Mouse (Mus musculus): ENCODE measurements around the gene Ube4a. TPM values are rescaled to one million over a fixed set of nuclear protein-coding genes. Genes with fewer than 3 reads are reported as not detected.

The Ube4a gene
- polyA plus RNA-seq, 1 experiment from 2014 or later, result 24.3 TPM

DNA sequence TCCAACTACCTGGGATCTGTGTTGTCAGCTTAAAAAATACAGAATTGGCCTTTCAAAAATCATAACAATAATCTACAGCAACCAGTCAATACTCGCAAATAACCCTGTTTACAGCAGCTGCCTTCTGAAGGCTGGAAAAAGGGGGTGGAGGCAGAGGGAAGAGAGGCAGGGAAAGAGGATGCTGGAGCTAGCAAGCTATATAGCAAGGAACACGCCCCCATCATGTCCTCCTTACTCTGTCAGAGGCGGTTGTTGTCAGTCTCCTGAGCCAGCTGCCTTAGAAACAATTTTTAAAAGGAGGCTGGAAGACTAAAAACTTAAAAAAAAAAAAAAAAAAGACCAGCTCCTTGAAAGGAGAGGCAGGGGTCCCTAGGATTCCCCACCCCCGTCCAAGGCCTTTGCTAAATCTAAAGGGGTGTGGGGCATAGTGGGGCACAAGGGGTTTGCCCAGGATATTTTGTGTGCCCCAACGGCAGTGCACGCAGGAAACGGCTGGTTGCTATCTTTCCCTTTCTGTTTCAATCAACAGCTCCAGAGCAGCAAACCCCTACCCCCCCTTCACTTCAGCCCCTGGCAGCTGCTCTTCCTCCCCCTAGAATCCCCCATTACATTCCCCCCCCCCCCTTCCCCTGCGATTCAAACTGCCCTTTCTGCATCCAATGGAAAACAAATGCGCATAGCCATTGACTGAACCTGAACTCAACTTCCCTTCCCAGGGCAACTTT is 86.5 kb downstream of the Ube4a start:
- WGBS, result 21% methylated on average over 9 of the region's 9 CpGs
- no peak overlapping the region for H3K27ac ChIP-seq (ENCODE audit: low read length)
- no peak for ATAC-seq (ENCODE audit: low FRiP score, low TSS enrichment)
- peak overlapping the region; percentile 97 for H3K4me3 ChIP-seq (ENCODE audit: low read length)
- H3K27me3 ChIP-seq (ENCODE audit: insufficient read depth, low read length), result no peaks in the 10 kb centered on the region
- peak overlapping the region; percentile 95 for H3K4me2 ChIP-seq (replicated peaks; ENCODE audit: low read depth, low read length)
- H3K9me3 ChIP-seq (ENCODE audit: low read length), result no peaks in the 10 kb centered on the region
- peaks cover 52% of the 10 kb centered on the region for H3K4me1 ChIP-seq (ENCODE audit: insufficient read depth, low read length)
- H3K36me3 ChIP-seq (ENCODE audit: insufficient read depth, low read length), result no peaks in the 10 kb centered on the region
- peak overlapping the region; percentile 96 for H3K9ac ChIP-seq (replicated peaks; ENCODE audit: low read length)

DNA sequence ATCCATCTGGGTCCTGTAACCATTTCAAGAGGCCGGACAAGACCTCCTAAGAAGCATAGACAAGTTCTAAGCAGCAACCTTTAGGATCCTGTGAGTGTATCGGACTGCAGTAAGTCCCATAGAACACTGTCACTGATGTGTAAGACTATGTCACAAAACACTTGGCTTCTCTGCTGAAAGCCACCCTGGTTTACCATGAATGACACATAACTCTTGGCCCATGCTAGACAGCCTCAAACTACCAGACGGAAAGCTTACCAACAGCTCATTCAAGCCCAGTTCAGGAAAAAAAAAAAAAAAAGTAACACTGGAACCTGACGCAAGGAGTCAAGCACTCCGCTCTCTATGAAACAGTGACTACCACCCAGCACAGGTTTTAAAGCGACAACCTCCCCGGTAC is 87.7 kb downstream of the Ube4a start:
- no peak for ATAC-seq (ENCODE audit: low FRiP score, low TSS enrichment)
- Histone ChIP-seq H3K4me1 (ENCODE audit: insufficient read depth, low read length) (peaks cover 50% of the 10 kb centered on the region), H3K36me3 (ENCODE audit: insufficient read depth, low read length) (no peaks in the 10 kb centered on the region), H3K27me3 (ENCODE audit: insufficient read depth, low read length) (no peaks in the 10 kb centered on the region), H3K9me3 (ENCODE audit: low read length) (no peaks in the 10 kb centered on the region), H3K4me3 (ENCODE audit: low read length) (no peak overlapping the region), H3K9ac (replicated peaks; ENCODE audit: low read length) (no peak overlapping the region), H3K27ac (ENCODE audit: low read length) (no peak overlapping the region), H3K4me2 (replicated peaks; ENCODE audit: low read depth, low read length) (no peak overlapping the region)
- WGBS, result 84% methylated on average over 7 of the region's 7 CpGs

DNA sequence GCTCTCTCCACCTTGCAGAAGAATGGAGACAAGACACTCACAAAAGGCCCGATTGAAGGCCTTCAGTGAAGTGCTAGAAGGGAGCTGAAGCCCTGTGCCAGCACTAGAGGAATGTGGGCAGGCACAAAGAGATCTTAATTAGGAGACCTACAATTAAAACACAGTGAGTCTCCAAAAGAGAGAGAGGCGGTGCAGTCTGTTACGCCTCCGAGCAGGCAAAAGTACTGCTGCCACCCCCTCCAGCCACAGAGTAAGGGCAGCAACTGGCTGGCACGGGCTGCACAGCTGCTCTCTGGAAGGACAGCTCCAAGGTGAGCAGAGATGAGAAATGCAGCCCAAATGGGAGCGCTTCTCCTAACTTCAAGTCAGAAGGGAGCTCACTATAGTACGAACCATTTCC is 89.9 kb downstream of the Ube4a start:
- Histone ChIP-seq H3K9me3 (ENCODE audit: low read length) (no peaks in the 10 kb centered on the region), H3K4me1 (ENCODE audit: insufficient read depth, low read length) (peaks cover 50% of the 10 kb centered on the region), H3K27ac (ENCODE audit: low read length) (no peak overlapping the region), H3K36me3 (ENCODE audit: insufficient read depth, low read length) (no peaks in the 10 kb centered on the region), H3K9ac (replicated peaks; ENCODE audit: low read length) (no peak overlapping the region), H3K27me3 (ENCODE audit: insufficient read depth, low read length) (no peaks in the 10 kb centered on the region), H3K4me2 (replicated peaks; ENCODE audit: low read depth, low read length) (no peak overlapping the region), H3K4me3 (ENCODE audit: low read length) (no peak overlapping the region)
- WGBS, result 45% methylated on average over 7 of the region's 7 CpGs
- ATAC-seq (ENCODE audit: low FRiP score, low TSS enrichment), result no peak

DNA sequence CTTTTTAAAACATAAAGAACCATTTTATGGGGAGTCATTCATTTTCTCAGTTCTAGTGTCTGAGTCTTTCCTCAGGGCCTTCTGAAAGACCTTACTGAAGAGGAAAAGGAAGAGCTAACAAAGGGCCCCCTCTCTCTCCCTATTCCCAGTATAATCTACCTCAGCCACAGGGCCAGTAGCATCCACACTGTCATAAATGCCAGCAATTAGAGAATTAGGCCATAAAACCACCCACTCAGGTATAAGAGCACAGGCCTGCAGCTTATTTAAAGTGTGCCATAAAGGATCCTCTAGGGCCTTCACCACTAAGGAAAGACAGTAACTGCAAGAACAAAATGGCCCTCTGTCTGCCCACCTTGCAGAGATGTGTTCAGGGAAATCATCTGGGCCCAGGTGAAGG is 91.2 kb downstream of the Ube4a start:
- Histone ChIP-seq H3K27ac (ENCODE audit: low read length) (no peak overlapping the region), H3K4me1 (ENCODE audit: insufficient read depth, low read length) (peaks cover 41% of the 10 kb centered on the region), H3K36me3 (ENCODE audit: insufficient read depth, low read length) (no peaks in the 10 kb centered on the region), H3K9ac (replicated peaks; ENCODE audit: low read length) (no peak overlapping the region), H3K4me3 (ENCODE audit: low read length) (no peak overlapping the region), H3K9me3 (ENCODE audit: low read length) (no peaks in the 10 kb centered on the region), H3K27me3 (ENCODE audit: insufficient read depth, low read length) (no peaks in the 10 kb centered on the region), H3K4me2 (replicated peaks; ENCODE audit: low read depth, low read length) (no peak overlapping the region)
- ATAC-seq (ENCODE audit: low FRiP score, low TSS enrichment), result no peak

DNA sequence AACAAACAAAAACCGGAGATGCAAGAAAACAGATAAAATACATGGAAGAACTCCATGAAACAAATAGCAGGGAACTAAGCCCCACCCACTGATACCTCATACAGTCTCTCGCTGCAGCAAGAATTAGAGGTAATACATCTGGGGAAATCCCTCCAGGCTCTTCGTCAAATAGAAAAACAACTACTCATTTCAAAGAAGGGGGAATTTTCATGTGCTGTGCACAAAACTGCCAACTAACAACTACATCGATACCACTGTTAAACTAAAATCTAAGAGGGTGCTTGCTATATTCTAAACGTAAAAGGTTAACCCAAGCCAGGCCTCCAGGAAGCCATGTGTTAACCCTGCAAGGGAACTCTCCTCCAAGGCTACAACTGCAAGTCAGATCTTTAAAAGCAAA is 91.7 kb downstream of the Ube4a start:
- no peaks in the 10 kb centered on the region for H3K36me3 ChIP-seq (ENCODE audit: insufficient read depth, low read length)
- H3K9me3 ChIP-seq (ENCODE audit: low read length), result no peaks in the 10 kb centered on the region
- H3K4me3 ChIP-seq (ENCODE audit: low read length), result no peak overlapping the region
- H3K27me3 ChIP-seq (ENCODE audit: insufficient read depth, low read length), result no peaks in the 10 kb centered on the region
- no peak overlapping the region for H3K27ac ChIP-seq (ENCODE audit: low read length)
- H3K4me2 ChIP-seq (replicated peaks; ENCODE audit: low read depth, low read length), result no peak overlapping the region
- WGBS, result 42% methylated on average over 5 of the region's 5 CpGs
- H3K4me1 ChIP-seq (ENCODE audit: insufficient read depth, low read length), result peaks cover 36% of the 10 kb centered on the region
- H3K9ac ChIP-seq (replicated peaks; ENCODE audit: low read length), result no peak overlapping the region
- ATAC-seq (ENCODE audit: low FRiP score, low TSS enrichment), result no peak

Other genes with a start within 250 kb of the Ube4a start
- 37.0 and 37.6 TPM in 2 replicates for gene Phldb1, start 230.4 kb downstream of the Ube4a start, polyA plus RNA-seq (2015; fragmentation: Nextera tagmentation; extraction: Ambion mirVana)
- gene Arcn1, start 197.8 kb downstream of the Ube4a start, polyA plus RNA-seq (2015; fragmentation: Nextera tagmentation; extraction: Ambion mirVana), result 217 and 219 TPM in 2 replicates
- 100 and 111 TPM in 2 replicates for gene Ift46, start 197.7 kb downstream of the Ube4a start, polyA plus RNA-seq (2015; fragmentation: Nextera tagmentation; extraction: Ambion mirVana)
- 34.9 and 40.4 TPM in 2 replicates for gene Tmem25, start 166.3 kb downstream of the Ube4a start, polyA plus RNA-seq (2015; fragmentation: Nextera tagmentation; extraction: Ambion mirVana)
- gene Ttc36, start 162.5 kb downstream of the Ube4a start, polyA plus RNA-seq (2015; fragmentation: Nextera tagmentation; extraction: Ambion mirVana), result 161 and 182 TPM in 2 replicates
- 10.8 and 13.5 TPM in 2 replicates for gene Kmt2a, start 84.3 kb downstream of the Ube4a start, polyA plus RNA-seq (2015; fragmentation: Nextera tagmentation; extraction: Ambion mirVana)
- 677 and 753 TPM in 2 replicates for gene Atp5l, start 44.9 kb downstream of the Ube4a start, polyA plus RNA-seq (2015; fragmentation: Nextera tagmentation; extraction: Ambion mirVana)
- not detected in 2 replicates for gene Cd3g, start 14.8 kb upstream of the Ube4a start, polyA plus RNA-seq (2015; fragmentation: Nextera tagmentation; extraction: Ambion mirVana)
- not detected in 2 replicates for gene Cd3d, start 16.2 kb upstream of the Ube4a start, polyA plus RNA-seq (2015; fragmentation: Nextera tagmentation; extraction: Ambion mirVana)
- not detected in 2 replicates for gene Cd3e, start 44.0 kb upstream of the Ube4a start, polyA plus RNA-seq (2015; fragmentation: Nextera tagmentation; extraction: Ambion mirVana)
- 20.3 and 23.4 TPM in 2 replicates for gene Mpzl2, start 74.2 kb upstream of the Ube4a start, polyA plus RNA-seq (2015; fragmentation: Nextera tagmentation; extraction: Ambion mirVana)
- 3.2 and 3.7 TPM in 2 replicates for gene Mpzl3, start 89.6 kb upstream of the Ube4a start, polyA plus RNA-seq (2015; fragmentation: Nextera tagmentation; extraction: Ambion mirVana)
- gene Jaml, start 113.6 kb upstream of the Ube4a start, polyA plus RNA-seq (2015; fragmentation: Nextera tagmentation; extraction: Ambion mirVana), result 0.30 TPM in 1 of 2 replicates, not detected in the other
- 4.7 and 5.0 TPM in 2 replicates for gene Scn2b, start 152.2 kb upstream of the Ube4a start, polyA plus RNA-seq (2015; fragmentation: Nextera tagmentation; extraction: Ambion mirVana)
- gene Scn4b, start 172.8 kb upstream of the Ube4a start, polyA plus RNA-seq (2015; fragmentation: Nextera tagmentation; extraction: Ambion mirVana), result 0.91 and 1.0 TPM in 2 replicates
- 0.15 TPM in 1 of 2 replicates, not detected in the other for gene BC049352, start 216.4 kb upstream of the Ube4a start, polyA plus RNA-seq (2015; fragmentation: Nextera tagmentation; extraction: Ambion mirVana)
- 0.33 and 0.61 TPM in 2 replicates for gene Tmprss4, start 238.5 kb upstream of the Ube4a start, polyA plus RNA-seq (2015; fragmentation: Nextera tagmentation; extraction: Ambion mirVana)